Mouse (Mus musculus) ZHBTc4 (cell line): ENCODE data around the gene Dock9.
A peak's percentile ranks its signal among the peaks of the same experiment; 100 is the strongest.

ENCODE experiments used
- DNase-seq: peaks from one replicate; pipeline ENCODE4 v3.0.0-alpha.2; 2011; ENCODE audit warnings: low read depth, low spot score

Dock9 gene

GRCm38 (mm10) chr14:121797457-121798410 is at the start of gene Dock9:
TSS of gene Dock9 (minus strand) at chr14:121797837.
- peak; percentile 96 for DNase-seq

GRCm38 (mm10) chr14:121844486-121844885 is 46.8 kb upstream of the Dock9 start:
- DNase-seq = peak; percentile 91

GRCm38 (mm10) chr14:121840217-121840616 is 42.6 kb upstream of the Dock9 start:
- DNase-seq = no peak

DNA sequence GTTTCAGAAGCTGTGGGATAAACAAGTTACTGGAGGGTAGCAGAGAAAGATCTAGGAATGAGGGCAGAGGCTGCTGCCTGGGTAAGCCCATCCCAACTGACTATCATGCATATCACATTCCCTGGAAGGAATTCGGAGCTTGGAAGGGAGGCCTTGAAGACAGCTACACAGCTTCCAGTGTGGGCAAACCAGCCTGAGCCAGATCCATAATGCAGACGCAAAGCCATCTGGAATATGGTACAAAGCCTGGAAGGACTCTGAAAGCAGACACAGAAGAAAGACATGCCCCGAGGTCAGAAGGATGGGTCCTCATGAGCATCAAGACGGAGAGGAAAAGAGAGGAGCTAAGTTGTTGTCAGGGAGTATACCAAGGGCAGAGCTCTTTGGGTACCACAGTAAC is 40.5 kb upstream of the Dock9 start:
- peak; percentile 89 for DNase-seq

DNA sequence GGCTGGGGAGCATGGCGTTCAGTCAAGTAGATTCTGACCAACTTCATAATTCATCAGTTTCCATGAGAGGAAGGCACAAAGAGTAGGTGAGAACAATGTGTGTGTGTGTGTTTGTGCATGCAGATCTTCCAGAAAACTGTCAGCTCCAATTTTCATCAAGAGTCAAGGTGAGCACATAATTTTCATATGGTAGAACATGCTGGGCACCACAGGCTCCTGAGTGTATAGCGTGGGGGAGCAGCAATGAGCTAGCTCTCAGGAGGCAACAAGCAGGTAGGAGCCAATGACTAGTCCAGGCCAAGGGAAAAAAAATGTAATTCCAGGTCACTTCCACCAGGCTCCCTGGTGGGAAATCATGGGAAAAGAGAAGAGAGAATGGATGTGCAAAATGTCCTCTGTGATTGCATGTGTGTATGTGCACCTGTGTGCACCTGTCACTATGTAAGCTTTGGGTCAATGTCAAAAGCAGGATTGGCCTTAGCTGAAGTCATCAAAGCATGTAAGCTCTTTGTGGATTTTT is 35.4 kb upstream of the Dock9 start:
- DNase-seq = no peak

- no peak for DNase-seq
These were observed 32.3 kb upstream of the Dock9 start for GRCm38 (mm10) chr14:121829816-121830442.

GRCm38 (mm10) chr14:121827091-121827490 is 29.5 kb upstream of the Dock9 start:
- no peak for DNase-seq

DNA sequence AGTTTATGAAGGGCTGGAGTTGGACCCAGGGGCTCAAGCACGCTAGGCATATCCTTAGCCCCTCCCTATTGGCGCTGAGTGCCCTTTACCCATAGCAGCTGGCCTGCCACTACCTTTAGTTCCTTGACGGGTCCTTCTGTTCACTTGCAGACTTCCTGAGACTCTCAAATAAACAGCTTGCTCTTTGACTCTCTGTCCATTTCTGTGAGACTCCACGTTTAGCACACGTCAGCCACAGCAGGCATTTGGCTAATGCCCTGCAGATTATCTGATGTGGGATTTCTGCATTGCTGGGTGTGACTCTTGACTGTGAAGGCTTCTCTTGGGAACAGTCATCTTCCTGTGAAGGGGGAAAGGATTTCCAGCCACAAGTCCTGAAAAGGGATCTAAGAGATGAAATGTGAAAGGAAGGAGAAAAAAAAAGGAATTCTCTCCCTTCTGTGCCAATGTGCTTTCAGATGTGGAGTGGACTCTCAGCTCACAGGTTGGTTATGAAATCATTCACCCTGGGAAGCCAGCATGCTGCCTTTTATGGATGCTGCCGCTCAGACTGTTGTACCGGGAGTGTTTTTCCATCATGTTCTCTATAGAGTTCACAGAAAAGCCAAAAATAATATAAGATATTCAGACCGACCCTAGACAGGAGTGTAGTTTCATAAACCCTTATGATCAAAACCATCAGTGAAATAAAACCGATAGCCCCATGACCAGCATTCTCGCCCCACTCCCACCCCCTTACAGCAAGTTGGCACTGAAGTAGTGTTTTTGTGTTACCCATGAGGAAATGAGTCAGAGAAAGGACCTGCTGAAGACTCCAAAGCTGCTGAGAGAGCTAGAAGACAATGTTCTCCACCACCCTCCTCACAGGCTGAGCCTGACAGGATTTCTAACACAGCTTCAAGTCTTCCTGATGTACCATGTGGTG is 28.1 kb upstream of the Dock9 start:
- no peak for DNase-seq

DNA sequence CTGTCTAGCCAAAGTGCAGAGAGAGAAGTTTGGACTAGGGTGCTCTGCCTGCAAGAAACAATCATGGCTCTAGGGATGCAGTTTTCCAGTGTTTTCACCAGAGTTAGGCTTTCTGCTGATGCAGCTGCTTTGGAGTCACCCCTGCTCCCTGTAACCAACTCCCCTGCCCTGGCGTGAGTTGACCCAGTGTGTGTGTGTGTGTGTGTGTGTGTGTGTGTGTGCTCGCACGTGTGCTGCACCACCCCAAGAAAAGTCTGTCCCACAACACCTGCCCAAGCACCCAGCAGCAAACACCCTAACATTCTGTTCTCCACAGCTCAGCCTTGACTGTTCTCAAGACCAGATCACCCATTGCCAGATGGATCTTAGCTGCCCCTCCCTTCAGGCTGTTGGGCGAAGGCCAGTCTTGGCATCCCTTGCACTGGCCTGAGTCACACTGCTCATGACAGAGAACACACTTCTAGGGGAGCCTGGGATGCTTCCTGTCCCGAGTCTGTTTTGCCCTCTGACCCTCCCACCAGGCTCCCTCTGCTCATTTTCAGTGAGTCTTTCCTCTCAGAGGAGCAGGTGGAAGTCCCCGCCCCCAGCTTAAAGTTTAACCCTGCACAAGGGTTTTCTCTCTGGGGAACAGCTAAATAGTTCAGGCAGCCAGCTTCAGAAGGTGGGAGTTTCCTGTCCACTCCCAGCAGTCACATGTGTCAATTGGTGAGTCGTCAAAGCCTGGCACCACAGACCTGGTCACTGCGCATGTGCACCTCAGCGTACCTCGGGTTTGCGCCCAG is 26.9 kb upstream of the Dock9 start:
- peak; percentile 44 for DNase-seq

GRCm38 (mm10) chr14:121822997-121823396 is 25.4 kb upstream of the Dock9 start:
- DNase-seq = no peak

- DNase-seq = no peak
These were observed 24.9 kb upstream of the Dock9 start for GRCm38 (mm10) chr14:121822506-121822905.

DNA sequence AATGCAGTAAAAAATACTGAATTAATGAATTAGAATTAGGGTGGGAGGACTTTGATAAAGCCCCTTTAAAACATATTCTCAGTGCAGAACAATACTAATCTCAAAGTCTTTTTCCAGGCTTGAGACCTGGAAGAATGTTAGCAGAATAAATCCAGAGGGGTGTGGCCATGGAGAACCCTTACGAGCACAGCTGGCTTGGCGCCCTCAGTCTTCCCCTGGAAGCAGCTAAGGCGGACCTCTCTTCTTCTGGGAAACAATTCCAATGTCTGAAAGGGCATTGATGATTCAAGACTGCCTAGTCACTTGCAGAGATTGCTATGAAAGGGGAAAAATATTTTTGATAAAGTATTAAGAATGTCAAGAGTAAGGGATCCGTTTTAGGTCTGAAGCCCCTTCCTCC is 9.2 kb upstream of the Dock9 start:
- no peak for DNase-seq

DNA sequence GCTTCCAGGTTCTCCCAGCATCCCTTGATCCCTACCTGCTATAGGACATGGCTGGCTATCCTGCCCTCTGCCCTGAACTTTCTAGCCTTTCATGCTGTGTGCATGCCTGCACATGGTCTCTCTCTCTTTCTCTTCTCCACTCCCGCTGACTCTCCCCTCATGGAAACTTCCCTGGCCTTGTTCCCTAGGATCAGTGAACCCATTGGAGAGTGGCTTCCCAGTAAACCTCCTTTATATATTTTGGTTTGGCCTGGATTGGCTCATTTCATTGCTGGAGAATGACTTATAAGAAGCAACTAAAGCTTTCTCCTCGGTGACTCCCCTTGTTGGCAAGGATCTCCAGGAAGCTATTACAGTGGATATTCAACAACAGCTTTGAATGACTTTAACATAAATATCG is 8.7 kb upstream of the Dock9 start:
- no peak for DNase-seq

DNA sequence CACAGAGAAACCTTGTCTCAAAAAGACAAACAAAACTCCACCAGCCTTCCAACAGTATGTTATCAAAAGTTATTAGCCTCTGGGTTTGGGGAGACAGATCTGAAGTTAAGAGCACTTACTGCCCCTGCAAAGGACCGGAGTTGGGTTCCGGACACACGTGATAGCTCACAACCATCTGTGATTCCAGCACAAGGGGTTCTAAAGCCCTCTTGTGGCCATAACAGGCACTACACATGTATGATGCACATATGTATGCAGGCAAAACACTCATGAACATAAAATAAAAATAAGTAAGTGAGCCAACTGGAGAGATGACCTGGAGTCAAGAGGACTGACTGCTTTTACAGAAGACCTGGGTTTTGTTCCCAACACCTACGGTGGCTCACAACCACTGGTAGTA is 6.8 kb upstream of the Dock9 start:
- peak; percentile 87 for DNase-seq

DNA sequence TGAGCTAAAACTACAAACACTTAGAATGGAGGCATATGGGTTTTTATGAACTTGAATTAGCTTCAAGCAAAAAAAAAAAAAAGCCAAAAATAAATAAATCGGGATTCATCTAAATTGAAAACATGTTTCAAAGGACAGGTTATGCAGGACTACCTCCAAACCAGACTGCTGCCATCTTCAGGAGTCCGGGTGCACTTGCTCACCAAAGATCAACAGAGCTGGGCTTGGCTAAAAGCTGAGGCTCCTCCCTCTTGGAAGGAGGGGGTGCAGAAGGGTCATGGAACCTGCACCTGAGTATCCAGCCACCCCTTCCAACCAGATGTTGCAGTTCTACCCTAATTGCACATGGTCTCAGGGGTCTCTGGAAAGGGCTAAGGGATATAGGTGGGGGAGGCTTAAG is 3.3 kb upstream of the Dock9 start:
- peak; percentile 76 for DNase-seq

DNA sequence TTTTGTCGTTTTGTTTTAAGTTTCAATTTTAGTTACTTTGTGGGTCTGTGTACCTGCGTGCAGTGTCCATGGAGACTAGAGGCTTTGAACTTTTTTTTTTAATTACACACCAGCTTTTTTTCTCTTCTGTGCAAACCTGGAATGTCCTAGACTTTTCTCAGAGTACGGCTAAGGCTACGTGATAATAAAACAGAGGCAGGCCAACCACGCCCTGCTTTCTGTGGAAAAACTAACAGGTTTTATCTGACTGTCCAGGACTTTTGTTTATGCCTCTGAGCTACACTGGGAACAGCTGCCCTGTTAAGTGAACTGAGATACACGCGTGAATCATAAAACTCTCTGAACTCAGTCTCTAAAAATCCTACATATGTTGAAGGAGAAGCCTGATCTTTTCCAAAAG is 1.5 kb upstream of the Dock9 start:
- DNase-seq = peak; percentile 39

DNA sequence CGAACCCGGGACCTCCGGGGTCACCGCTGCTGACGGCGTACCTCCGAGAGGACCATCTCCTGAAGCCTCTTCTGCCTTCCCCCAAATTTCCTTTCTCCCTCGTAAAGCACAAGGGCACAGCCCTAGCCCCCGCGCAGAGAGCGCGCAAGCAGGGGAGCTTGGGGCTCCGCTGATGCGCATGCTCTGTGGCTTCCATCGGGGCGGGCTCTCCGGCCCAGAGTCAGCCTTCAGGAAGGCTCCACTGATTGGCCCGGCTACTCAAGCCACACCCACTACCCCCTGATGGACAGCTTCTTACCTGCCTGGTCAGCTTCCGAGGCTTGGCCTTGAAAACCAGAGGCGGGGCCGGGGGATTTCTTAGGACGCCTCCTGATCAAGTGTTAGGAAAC is 768 bp upstream of the Dock9 start:
- DNase-seq = peak; percentile 99

DNA sequence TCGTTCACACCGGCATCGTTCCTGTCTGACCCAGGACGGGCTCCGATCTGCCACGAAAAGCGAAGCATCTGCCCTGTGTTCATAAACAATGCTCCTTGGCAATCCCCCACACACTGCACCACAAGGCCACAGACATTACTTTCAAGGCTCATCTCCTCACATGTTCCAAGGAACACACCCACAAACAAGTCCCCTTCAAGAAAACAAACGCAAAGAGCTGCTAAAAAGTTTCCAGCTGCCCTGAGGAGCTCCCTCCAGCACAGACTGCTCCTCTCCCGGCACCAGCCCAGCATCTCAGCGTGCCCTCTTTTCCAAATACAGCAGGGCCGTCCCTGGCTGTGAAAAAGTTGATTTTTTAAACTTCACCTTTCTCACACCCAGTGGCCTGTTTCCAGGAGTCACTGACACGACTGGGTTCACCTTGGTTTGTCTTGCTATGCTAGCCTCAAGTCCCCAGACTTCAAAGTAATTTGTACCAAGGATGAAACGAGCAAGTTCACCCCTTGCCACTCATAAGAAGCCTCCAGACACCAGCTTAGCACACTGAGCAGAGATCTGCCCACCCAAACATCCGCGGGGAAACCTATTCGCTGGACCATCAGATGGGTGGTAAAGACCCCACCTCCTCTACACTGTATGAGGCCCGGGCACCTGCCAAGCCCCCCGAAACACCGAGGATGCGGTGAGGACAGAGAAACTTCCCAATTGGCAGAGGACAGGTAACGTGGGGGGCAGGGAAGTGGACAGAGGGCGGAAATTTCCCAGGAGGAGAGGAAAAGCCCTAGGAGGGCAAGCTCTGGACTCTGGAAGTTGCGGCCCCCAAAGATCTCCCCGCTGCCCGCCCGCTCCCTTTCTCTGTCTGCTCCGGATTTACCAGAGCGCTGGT is 823 bp downstream of the Dock9 start:
- peak; percentile 25 for DNase-seq

DNA sequence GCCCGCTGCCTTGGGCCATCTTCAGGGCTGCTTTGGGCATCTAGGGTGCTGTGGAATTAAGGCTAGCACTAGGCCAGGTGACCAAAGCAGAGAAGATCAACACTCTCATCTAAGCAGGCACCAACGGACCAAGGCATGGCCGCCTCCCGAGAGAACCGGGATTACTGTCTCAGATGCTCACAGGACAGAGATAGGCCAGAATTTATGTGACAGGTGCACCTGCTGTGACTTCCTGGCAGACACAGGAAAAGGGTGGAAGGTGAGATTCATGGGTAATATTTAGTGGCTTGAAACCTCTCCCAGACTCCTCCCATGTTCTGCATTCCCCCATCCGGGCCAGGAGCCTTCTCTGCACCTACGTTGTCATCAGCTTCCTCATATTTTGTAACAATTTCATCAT is 2.1 kb downstream of the Dock9 start:
- no peak for DNase-seq

DNA sequence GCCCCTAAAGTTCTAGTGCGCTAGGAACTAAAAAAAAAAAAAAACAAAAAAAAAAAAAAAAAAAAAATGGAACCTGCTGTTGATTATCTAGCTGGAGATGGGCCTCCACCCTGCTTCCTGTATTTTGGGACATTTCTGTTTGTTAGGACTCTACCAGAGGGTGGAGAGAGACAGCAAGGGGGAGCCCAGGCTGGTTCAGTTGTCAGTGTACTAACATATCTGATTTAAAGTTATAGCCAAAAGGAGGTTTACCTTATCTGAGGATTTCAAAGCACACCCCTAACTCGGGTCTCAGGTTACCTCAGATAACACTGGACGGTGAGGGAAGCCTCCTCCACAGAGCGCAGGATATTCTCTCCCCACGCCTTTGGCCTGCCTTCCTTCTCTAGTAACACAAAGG is 4.0 kb downstream of the Dock9 start:
- DNase-seq = no peak
